36 mouse cellular contexts compared by ENCODE assay signal in the genomic region with DNA sequence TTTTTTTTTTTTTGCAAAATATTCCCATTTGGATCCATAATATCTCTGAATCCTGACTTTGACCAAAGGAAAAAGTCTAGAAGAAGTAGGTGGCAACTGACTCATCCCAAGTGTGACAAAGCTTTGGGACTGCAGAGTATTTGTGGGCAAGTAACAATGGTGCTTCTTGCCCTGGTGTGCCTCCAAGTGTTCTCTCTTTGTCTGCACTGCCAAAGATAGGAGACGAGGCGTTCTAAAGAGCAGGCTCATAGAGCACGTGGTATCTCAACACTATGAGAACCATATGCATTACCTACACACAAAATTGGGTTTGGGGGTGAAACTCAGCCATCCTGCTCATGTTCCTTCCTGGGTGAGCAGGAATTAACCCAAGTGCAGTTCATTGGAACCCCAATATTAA.
"Had no signal": no experiment of that assay in that cellular context is flagged by ENCODE, and none has a peak within 500 bp of the region (broad histone marks: within the 10 kb centered on the region; RNA-seq: fewer than 3 reads in every experiment).

No protein-coding gene starts in this region.

- H3K4me2 ChIP-seq: heart, embryonic 11.5 days; heart, embryonic 12.5 days; heart, embryonic 13.5 days; heart, embryonic 15.5 days; hindbrain, embryonic 12.5 days; hindbrain, embryonic 13.5 days; hindbrain, embryonic 14.5 days; hindbrain, embryonic 15.5 days; intestine, embryonic 15.5 days; kidney, embryonic 15.5 days had no signal

- H3K4me1 ChIP-seq: heart, embryonic 10.5 days; heart, embryonic 12.5 days; heart, embryonic 13.5 days; heart, embryonic 15.5 days; hindbrain, embryonic 10.5 days; hindbrain, embryonic 12.5 days; hindbrain, embryonic 13.5 days; hindbrain, embryonic 15.5 days; intestine, embryonic 15.5 days; kidney, embryonic 15.5 days had no signal

- H3K27me3 ChIP-seq: heart, embryonic 12.5 days; heart, embryonic 13.5 days; heart, embryonic 15.5 days; hindbrain, embryonic 12.5 days; hindbrain, embryonic 13.5 days; hindbrain, embryonic 15.5 days; intestine, embryonic 15.5 days; kidney, embryonic 15.5 days had no signal

- H3K27ac ChIP-seq: heart, embryonic 10.5 days; heart, embryonic 13.5 days; heart, embryonic 15.5 days; hindbrain, embryonic 10.5 days; hindbrain, embryonic 12.5 days; hindbrain, embryonic 13.5 days; hindbrain, embryonic 14.5 days; hindbrain, embryonic 15.5 days; hindbrain, postnatal 0 days; intestine, embryonic 15.5 days; kidney, embryonic 15.5 days; kidney, postnatal 0 days; layer of hippocampus, adult 2 months; left cerebral cortex, adult 2 months had no signal

- H3K4me3 ChIP-seq: heart, embryonic 10.5 days; heart, embryonic 12.5 days; heart, embryonic 13.5 days; heart, embryonic 15.5 days; hindbrain, embryonic 10.5 days; hindbrain, embryonic 12.5 days; hindbrain, embryonic 13.5 days; hindbrain, embryonic 15.5 days; intestine, embryonic 15.5 days; kidney, embryonic 15.5 days; layer of hippocampus, adult 2 months; left cerebral cortex, adult 2 months had no signal

- DNase-seq: heart, postnatal 10 days; heart, postnatal 14 days; heart, postnatal 36 days; heart, postnatal 4 days; kidney, adult 11 months; kidney, adult 18-20 months; kidney, adult 2 months; kidney, adult 8-10 months; kidney, adult 9 months; kidney, postnatal 10 days; kidney, postnatal 14 days; kidney, postnatal 25 days; kidney, postnatal 36 days; kidney, postnatal 4 days; layer of hippocampus, adult 9-11 months; layer of hippocampus, postnatal 36 days had no signal

- H3K9ac ChIP-seq: heart, embryonic 12.5 days; heart, embryonic 13.5 days; heart, embryonic 15.5 days; hindbrain, embryonic 12.5 days; hindbrain, embryonic 13.5 days; hindbrain, embryonic 14.5 days; hindbrain, embryonic 15.5 days; intestine, embryonic 15.5 days; kidney, embryonic 15.5 days had no signal

- H3K36me3 ChIP-seq: heart, embryonic 10.5 days; heart, embryonic 12.5 days; heart, embryonic 13.5 days; heart, embryonic 15.5 days; hindbrain, embryonic 10.5 days; hindbrain, embryonic 12.5 days; hindbrain, embryonic 15.5 days; intestine, embryonic 15.5 days; kidney, embryonic 15.5 days had no signal

- H3K9me3 ChIP-seq: heart, embryonic 10.5 days; heart, embryonic 12.5 days; heart, embryonic 13.5 days; heart, embryonic 15.5 days; hindbrain, embryonic 10.5 days; hindbrain, embryonic 12.5 days; hindbrain, embryonic 13.5 days; hindbrain, embryonic 15.5 days; intestine, embryonic 15.5 days; kidney, embryonic 15.5 days had no signal

- ATAC-seq: hindbrain, embryonic 16.5 days; hindbrain, postnatal 0 days; inflammation-experienced regulatory T-cells, adult 6 months; intestine, embryonic 15.5 days; intestine, embryonic 16.5 days; intestine, postnatal 0 days had no signal
